In the genomic region with DNA sequence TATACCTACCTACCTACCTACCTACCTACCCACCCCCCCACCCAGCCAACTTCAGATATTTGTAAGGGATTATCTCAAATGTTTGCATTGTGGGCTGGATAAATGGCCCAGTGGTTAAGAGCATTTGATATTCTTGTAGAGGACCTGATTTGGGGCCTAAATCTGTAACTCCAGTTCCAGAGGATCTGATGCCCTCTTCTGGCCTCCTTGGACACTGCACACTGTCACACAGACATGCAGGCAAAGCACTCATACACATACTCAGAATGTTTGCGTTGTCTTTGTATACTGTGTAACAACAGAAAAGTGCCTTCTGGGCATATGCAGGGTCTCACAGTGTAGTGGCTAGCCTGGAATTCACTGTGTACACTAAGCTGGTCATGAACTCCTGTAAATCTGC, we compare ENCODE assay signal across 8 mouse cellular contexts.
A peak's percentile ranks its signal among the peaks of the same experiment; 100 is the strongest.
DNase-seq lines count a peak whose midpoint lies in the region; ATAC-seq and TF ChIP-seq lines count a peak whose summit lies in the region.

No protein-coding gene starts in this region.

- H3K27ac ChIP-seq in intestine, postnatal 0 days (ENCODE audit: low read depth, low read length), result no peak overlapping the region
- H3K27ac ChIP-seq in intestine, embryonic 16.5 days (ENCODE audit: low read length), result no peak overlapping the region

- H3K4me3 ChIP-seq in intestine, postnatal 0 days (ENCODE audit: low read depth, low read length), result no peak overlapping the region
- no peak overlapping the region for H3K4me3 ChIP-seq in intestine, embryonic 16.5 days (ENCODE audit: low read length)

- H3K9me3 ChIP-seq in intestine, postnatal 0 days (ENCODE audit: control insufficient read depth), result no peaks in the 10 kb centered on the region
- no peaks in the 10 kb centered on the region for H3K9me3 ChIP-seq in intestine, embryonic 16.5 days (ENCODE audit: control insufficient read depth, low read length)

- WGBS in intestine, postnatal 0 days, result 91% methylated on average over 1 of the region's 1 CpGs
- 84% methylated on average over 1 of the region's 1 CpGs for WGBS in intestine, embryonic 16.5 days

- intact Hi-C loops in heart, postnatal 36 days (cut with DNase I), result loop anchor here (5.0 to 10.0 kb wide), 2 partner anchors 101 to 301 kb away; no protein-coding TSS in a partner anchor

- H3K4me1 ChIP-seq in intestine, postnatal 0 days (replicated peaks; ENCODE audit: control insufficient read depth, insufficient read depth, low read length), result no peaks in the 10 kb centered on the region
- no peaks in the 10 kb centered on the region for H3K4me1 ChIP-seq in intestine, embryonic 16.5 days (ENCODE audit: control insufficient read depth, insufficient read depth, low read length)

- no peak overlapping the region for H3K9ac ChIP-seq in intestine, postnatal 0 days (ENCODE audit: low read depth, low read length)
- H3K9ac ChIP-seq in intestine, embryonic 16.5 days (ENCODE audit: low read depth, low read length), result no peak overlapping the region

- no peaks in the 10 kb centered on the region for H3K27me3 ChIP-seq in intestine, postnatal 0 days (replicated peaks; ENCODE audit: control insufficient read depth, insufficient read depth, low read length)
- H3K27me3 ChIP-seq in intestine, embryonic 16.5 days (replicated peaks; ENCODE audit: control insufficient read depth, insufficient read depth, low read length), result no peaks in the 10 kb centered on the region

- H3K36me3 ChIP-seq in intestine, postnatal 0 days (ENCODE audit: control insufficient read depth, insufficient read depth), result peaks cover 8% of the 10 kb centered on the region; the same call in 1 of the 2 replicates
- H3K36me3 ChIP-seq in intestine, embryonic 16.5 days (ENCODE audit: control insufficient read depth, insufficient read depth, low read length), result no peaks in the 10 kb centered on the region

- ATAC-seq in intestine, postnatal 0 days, result no peak
- no peak for ATAC-seq in intestine, embryonic 16.5 days
- ATAC-seq in monocyte, adult 5-6 weeks (replicated peaks; ENCODE audit: insufficient number of reproducible peaks, low FRiP score, low TSS enrichment, poor library complexity, severe bottlenecking), result no peak

- peak; percentile 71 for TF ChIP-seq CTCF in intestine, postnatal 0 days (IDR thresholded peaks at IDR 0.05; ENCODE audit: low read depth)

- no peak overlapping the region for H3K4me2 ChIP-seq in intestine, postnatal 0 days (replicated peaks; ENCODE audit: low read depth)
- H3K4me2 ChIP-seq in intestine, embryonic 16.5 days (ENCODE audit: low read depth, low read length), result no peak overlapping the region

- peak; percentile 57 to 67 for DNase-seq in B cell, adult 2 months
- DNase-seq in T-cell, adult 2 months (ENCODE audit: low spot score), result peak; percentile 33
- peak; percentile 47 for DNase-seq in lung, postnatal 36 days
- DNase-seq in urinary bladder, postnatal 14 days (ENCODE audit: low spot score), result no peak
- no peak for DNase-seq in heart, postnatal 36 days

Comparison
In these comparisons a context has a peak if more than half of its experiments do, and no peak if none do; other contexts are left out.
1. DNase-seq: peak in B cell, adult 2 months (2 of 2), T-cell, adult 2 months (single experiment) and lung, postnatal 36 days (single experiment); none in urinary bladder, postnatal 14 days (single experiment) and heart, postnatal 36 days (0 of 2).